In genomic region chr11:108423221-108423620, GRCm38 (mm10) we compare ENCODE assay signal across 18 mouse cellular contexts. TPM values are rescaled to one million over a fixed set of nuclear protein-coding genes. Genes with fewer than 3 reads are reported as not detected.
DNase-seq lines count a peak whose midpoint lies in the region; ATAC-seq and TF ChIP-seq lines count a peak whose summit lies in the region.
"Had no signal": no experiment of that assay in that cellular context is flagged by ENCODE, and none has a peak within 500 bp of the region (broad histone marks: within the 10 kb centered on the region; RNA-seq: fewer than 3 reads in every experiment).

No protein-coding gene starts in this region.

- no peak for DNase-seq in forebrain, postnatal 0 days
- DNase-seq in hindbrain, postnatal 0 days (ENCODE audit: low spot score), result no peak
- no peak for DNase-seq in T-cell, adult 2 months (ENCODE audit: low spot score)
- DNase-seq: adrenal gland, postnatal 36 days; cerebellum, adult 11-12 months; gastrocnemius, adult 2 months; heart, postnatal 4 days; kidney, adult 18-20 months; lung, postnatal 4 days had no signal

- peaks cover 30% of the 10 kb centered on the region for H3K4me1 ChIP-seq in forebrain, embryonic 12.5 days
- peaks cover 14% of the 10 kb centered on the region; the same call in 1 of the 2 replicates for H3K4me1 ChIP-seq in forebrain, postnatal 0 days (ENCODE audit: insufficient read depth)
- peaks cover 21% of the 10 kb centered on the region for H3K4me1 ChIP-seq in hindbrain, embryonic 15.5 days (replicated peaks)
- 0 out of 2 replicates have a peak, but pooled peaks cover 6% of the 10 kb centered on the region for H3K4me1 ChIP-seq in hindbrain, postnatal 0 days (ENCODE audit: insufficient read depth, low read length)
- peaks cover 59% of the 10 kb centered on the region for H3K4me1 ChIP-seq in E14TG2a.4 (replicated peaks; ENCODE audit: low read depth, low read length)
- H3K4me1 ChIP-seq in midbrain, embryonic 13.5 days (replicated peaks), result peaks cover 32% of the 10 kb centered on the region

- no peak for ATAC-seq in forebrain, embryonic 12.5 days (ENCODE audit: low FRiP score)
- no peak for ATAC-seq in forebrain, postnatal 0 days
- no peak for ATAC-seq in hindbrain, embryonic 15.5 days (ENCODE audit: low FRiP score, low read depth)
- ATAC-seq in hindbrain, postnatal 0 days, result no peak
- no peak for ATAC-seq in midbrain, embryonic 13.5 days
- ATAC-seq: CD4-positive, CD25-positive, alpha-beta regulatory T cell, adult 4 months; inflammation-experienced regulatory T-cells, adult 6 months had no signal

- 46% methylated on average over 7 of the region's 7 CpGs for WGBS in forebrain, embryonic 12.5 days
- WGBS in forebrain, postnatal 0 days, result 46% methylated on average over 7 of the region's 7 CpGs
- 52% methylated on average over 7 of the region's 7 CpGs for WGBS in hindbrain, embryonic 15.5 days
- 47% methylated on average over 7 of the region's 7 CpGs for WGBS in hindbrain, postnatal 0 days
- WGBS in midbrain, embryonic 13.5 days, result 52% methylated on average over 7 of the region's 7 CpGs

- H3K4me2 ChIP-seq in forebrain, embryonic 12.5 days, result peak overlapping the region; percentile 64; the same call in 1 of the 2 replicates
- H3K4me2 ChIP-seq in forebrain, postnatal 0 days (ENCODE audit: low read depth), result no peak overlapping the region
- H3K4me2 ChIP-seq in hindbrain, embryonic 15.5 days, result peak overlapping the region; percentile 71; the same call in 1 of the 2 replicates
- H3K4me2 ChIP-seq in hindbrain, postnatal 0 days (ENCODE audit: low read depth, low read length), result no peak overlapping the region
- peak overlapping the region; percentile 75 for H3K4me2 ChIP-seq in midbrain, embryonic 13.5 days (replicated peaks)

- H3K27me3 ChIP-seq in forebrain, embryonic 12.5 days, result 0 out of 2 replicates have a peak, but pooled peaks cover 5% of the 10 kb centered on the region
- H3K27me3 ChIP-seq in forebrain, postnatal 0 days (ENCODE audit: insufficient read depth, low read length), result no peaks in the 10 kb centered on the region
- no peaks in the 10 kb centered on the region for H3K27me3 ChIP-seq in hindbrain, embryonic 15.5 days
- no peaks in the 10 kb centered on the region for H3K27me3 ChIP-seq in hindbrain, postnatal 0 days (ENCODE audit: insufficient read depth, low read length)
- H3K27me3 ChIP-seq in E14TG2a.4 (ENCODE audit: insufficient read depth, low read length), result peaks cover 8% of the 10 kb centered on the region; the same call in 1 of the 2 replicates
- H3K27me3 ChIP-seq in midbrain, embryonic 13.5 days, result no peaks in the 10 kb centered on the region

- H3K9me3 ChIP-seq in forebrain, embryonic 12.5 days, result no peaks in the 10 kb centered on the region
- no peaks in the 10 kb centered on the region for H3K9me3 ChIP-seq in forebrain, postnatal 0 days (ENCODE audit: low read length)
- H3K9me3 ChIP-seq in hindbrain, embryonic 15.5 days, result no peaks in the 10 kb centered on the region
- no peaks in the 10 kb centered on the region for H3K9me3 ChIP-seq in hindbrain, postnatal 0 days (ENCODE audit: low read length)
- no peaks in the 10 kb centered on the region for H3K9me3 ChIP-seq in E14TG2a.4 (ENCODE audit: low read length)
- no peaks in the 10 kb centered on the region for H3K9me3 ChIP-seq in midbrain, embryonic 13.5 days
- H3K9me3 ChIP-seq: embryonic facial prominence, embryonic 12.5 days had no signal

- H3K4me3 ChIP-seq in forebrain, embryonic 12.5 days (replicated peaks), result no peak overlapping the region
- no peak overlapping the region for H3K4me3 ChIP-seq in forebrain, postnatal 0 days (ENCODE audit: low read depth, low read length)
- H3K4me3 ChIP-seq in hindbrain, embryonic 15.5 days, result no peak overlapping the region
- no peak overlapping the region for H3K4me3 ChIP-seq in hindbrain, postnatal 0 days (ENCODE audit: low read length)
- peak overlapping the region; percentile 10; the same call in 1 of the 2 replicates for H3K4me3 ChIP-seq in E14TG2a.4 (replicated peaks; ENCODE audit: low read length)
- no peak overlapping the region for H3K4me3 ChIP-seq in midbrain, embryonic 13.5 days (replicated peaks)
- H3K4me3 ChIP-seq: embryonic facial prominence, embryonic 12.5 days; gastrocnemius, adult 2 months; myocyte had no signal

- H3K9ac ChIP-seq in forebrain, embryonic 12.5 days, result no peak overlapping the region
- no peak overlapping the region for H3K9ac ChIP-seq in forebrain, postnatal 0 days
- no peak overlapping the region for H3K9ac ChIP-seq in hindbrain, embryonic 15.5 days
- H3K9ac ChIP-seq in hindbrain, postnatal 0 days (replicated peaks; ENCODE audit: low read length), result no peak overlapping the region
- no peak overlapping the region for H3K9ac ChIP-seq in midbrain, embryonic 13.5 days (replicated peaks)
- H3K9ac ChIP-seq: embryonic facial prominence, embryonic 12.5 days had no signal

- TF ChIP-seq CTCF in forebrain, postnatal 0 days (IDR thresholded peaks at IDR 0.05; ENCODE audit: low read depth), result no peak
- TF ChIP-seq CTCF in hindbrain, postnatal 0 days (IDR thresholded peaks at IDR 0.05; ENCODE audit: low read depth), result no peak
- TF ChIP-seq CTCF in E14TG2a.4 (conservative IDR thresholded peaks at IDR 0.05; ENCODE audit: low read length), result no peak

- no peaks in the 10 kb centered on the region for H3K36me3 ChIP-seq in forebrain, embryonic 12.5 days (replicated peaks)
- no peaks in the 10 kb centered on the region for H3K36me3 ChIP-seq in forebrain, postnatal 0 days (ENCODE audit: insufficient read depth)
- H3K36me3 ChIP-seq in hindbrain, embryonic 15.5 days, result no peaks in the 10 kb centered on the region
- H3K36me3 ChIP-seq in hindbrain, postnatal 0 days (ENCODE audit: insufficient read depth, low read length), result no peaks in the 10 kb centered on the region
- no peaks in the 10 kb centered on the region for H3K36me3 ChIP-seq in E14TG2a.4 (ENCODE audit: insufficient read depth, low read length)
- no peaks in the 10 kb centered on the region for H3K36me3 ChIP-seq in midbrain, embryonic 13.5 days
- H3K36me3 ChIP-seq: embryonic facial prominence, embryonic 12.5 days had no signal

- 0 out of 2 replicates have a peak overlapping the region, but pooled peaks have one; percentile 8 for H3K27ac ChIP-seq in forebrain, embryonic 12.5 days
- no peak overlapping the region for H3K27ac ChIP-seq in forebrain, postnatal 0 days (ENCODE audit: low read depth, low read length)
- H3K27ac ChIP-seq in hindbrain, embryonic 15.5 days (replicated peaks), result no peak overlapping the region
- no peak overlapping the region for H3K27ac ChIP-seq in hindbrain, postnatal 0 days
- H3K27ac ChIP-seq in midbrain, embryonic 13.5 days, result no peak overlapping the region
- H3K27ac ChIP-seq: embryonic facial prominence, embryonic 12.5 days; gastrocnemius, adult 2 months; kidney, postnatal 0 days had no signal

RNA-seq across cellular contexts. Expression of gene Cep112, which starts 1.8 kb away (rescaled TPM):
- 18.6 and 22.4 TPM in 2 replicates for polyA plus RNA-seq in forebrain, embryonic 12.5 days (2016; fragmentation: Nextera tagmentation; extraction: Ambion mirVana)
- 15.3 and 17.2 TPM in 2 replicates for total RNA-seq in forebrain, postnatal 0 days (2014; rRNA removed)
- polyA plus RNA-seq in forebrain, postnatal 0 days (2015; fragmentation: Nextera tagmentation; extraction: Ambion mirVana), result 7.3 and 8.6 TPM in 2 replicates
- 13.3 and 13.5 TPM in 2 replicates for polyA plus RNA-seq in hindbrain, embryonic 15.5 days (2015; fragmentation: Nextera tagmentation; extraction: Ambion mirVana)
- 2.9 and 10.7 TPM in 2 replicates for total RNA-seq in hindbrain, postnatal 0 days (2014; rRNA removed)
- 8.3 and 11.2 TPM in 2 replicates for polyA plus RNA-seq in hindbrain, postnatal 0 days (2015; fragmentation: Nextera tagmentation; extraction: Ambion mirVana)
- 35.7 and 37.8 TPM in 2 replicates for polyA plus RNA-seq in midbrain, embryonic 13.5 days (2015; fragmentation: Nextera tagmentation; extraction: Ambion mirVana)

Comparison
In these comparisons a context has a peak if more than half of its experiments do, and no peak if none do; other contexts are left out.
1. H3K4me2 ChIP-seq: peak in forebrain, embryonic 12.5 days (single experiment), hindbrain, embryonic 15.5 days (single experiment) and midbrain, embryonic 13.5 days (single experiment); none in forebrain, postnatal 0 days (single experiment) and hindbrain, postnatal 0 days (single experiment).